Mouse (Mus musculus) cerebellum, postnatal 36 days (tissue): Measurements from ENCODE around the gene Rec114.

Experiments used
- DNase-seq, 2 experiments: peaks; one replicate each; pipeline ENCODE4 v3.0.0; 2021 to 2022; ENCODE audit warnings: mixed read lengths in 2 of 2

The Rec114 gene

DNA sequence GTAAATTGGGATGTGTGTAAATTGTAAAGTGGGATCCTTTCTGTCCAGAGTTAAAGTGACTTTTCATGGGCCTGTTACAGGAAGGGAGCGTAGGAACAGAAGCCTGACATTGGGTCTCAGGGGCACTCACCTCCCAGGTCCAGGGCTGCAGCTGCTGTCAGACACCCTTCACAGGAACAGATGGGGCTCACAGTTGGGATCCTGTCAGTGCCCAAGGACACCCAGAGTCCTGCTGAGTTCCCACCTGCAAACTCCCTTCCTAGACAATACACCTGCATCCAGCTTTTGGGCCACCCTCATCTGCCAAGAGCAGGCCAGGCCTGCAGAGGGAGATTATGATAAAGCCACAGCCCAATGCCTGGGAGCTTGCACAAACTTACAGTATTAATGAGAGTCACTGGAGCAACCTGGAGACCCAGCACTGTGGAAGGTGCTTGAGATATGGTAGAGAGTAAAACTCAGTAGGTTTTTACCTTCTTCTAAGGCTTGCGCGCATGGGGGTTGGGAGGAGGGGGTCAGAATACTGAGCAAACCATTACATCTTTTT lies at the start of gene Rec114:
Gene Rec114 (minus strand): TSS at position 263 of the 547 bp plus-strand sequence.
- DNase-seq: no peak

DNA sequence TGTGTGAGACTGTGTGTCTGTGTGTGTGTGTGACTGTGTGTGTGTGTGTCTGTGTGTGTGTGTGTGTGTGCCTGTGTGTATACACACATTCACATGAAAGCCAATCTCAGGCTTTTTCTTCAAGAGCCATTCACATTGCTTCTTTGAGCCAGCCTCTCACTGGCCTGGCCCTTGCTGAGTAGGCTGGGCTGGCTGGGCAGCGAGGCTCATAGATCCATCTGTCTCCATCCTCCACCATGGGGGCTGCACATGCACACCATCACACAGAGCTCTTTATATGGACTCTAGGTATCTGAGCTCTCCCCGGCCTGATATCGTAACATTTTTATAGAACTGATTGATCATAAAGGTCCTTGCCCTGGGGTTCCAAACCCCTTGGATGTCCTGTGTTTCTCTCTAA lies 45.7 kb upstream of the Rec114 start:
- DNase-seq: no peak

DNA sequence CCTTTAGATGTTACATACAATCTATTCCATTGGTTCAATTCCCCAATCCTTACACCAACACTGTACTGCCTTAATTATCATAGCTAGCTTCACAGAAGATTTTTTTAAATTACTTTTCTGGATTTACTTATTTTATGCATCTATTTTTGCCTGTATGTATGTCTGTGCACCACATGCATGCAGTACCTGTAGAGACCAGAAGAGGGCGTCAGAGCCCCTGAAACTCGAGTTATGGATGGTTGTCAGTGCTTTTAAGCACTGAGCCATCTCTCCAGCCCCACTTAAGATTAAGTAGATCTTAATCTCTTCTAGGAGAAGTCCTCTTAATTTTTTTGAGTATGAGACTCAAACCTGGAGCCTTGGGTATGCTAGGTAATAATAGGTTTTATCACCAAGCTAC lies 31.6 kb upstream of the Rec114 start:
- DNase-seq: no peak

DNA sequence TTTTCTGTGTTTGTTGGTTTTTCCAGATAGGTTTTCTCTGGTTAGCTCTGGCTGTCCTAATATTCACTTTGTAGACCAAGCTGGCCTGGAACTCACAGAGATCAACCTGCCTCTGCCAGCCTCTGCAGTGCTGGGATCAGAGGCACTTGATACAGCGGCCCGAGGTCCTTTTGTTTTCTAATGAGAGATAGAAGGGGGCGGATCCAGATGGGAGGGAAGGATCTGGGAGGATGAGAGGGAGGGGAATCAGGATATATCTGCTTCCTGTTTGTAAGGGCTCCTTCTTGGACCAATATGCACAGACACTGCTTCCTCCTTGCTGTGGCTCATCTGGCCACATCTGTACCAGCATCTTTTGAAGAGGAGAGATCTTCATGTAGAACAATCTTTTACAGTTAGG lies 31.0 kb upstream of the Rec114 start:
- no peak for DNase-seq

DNA sequence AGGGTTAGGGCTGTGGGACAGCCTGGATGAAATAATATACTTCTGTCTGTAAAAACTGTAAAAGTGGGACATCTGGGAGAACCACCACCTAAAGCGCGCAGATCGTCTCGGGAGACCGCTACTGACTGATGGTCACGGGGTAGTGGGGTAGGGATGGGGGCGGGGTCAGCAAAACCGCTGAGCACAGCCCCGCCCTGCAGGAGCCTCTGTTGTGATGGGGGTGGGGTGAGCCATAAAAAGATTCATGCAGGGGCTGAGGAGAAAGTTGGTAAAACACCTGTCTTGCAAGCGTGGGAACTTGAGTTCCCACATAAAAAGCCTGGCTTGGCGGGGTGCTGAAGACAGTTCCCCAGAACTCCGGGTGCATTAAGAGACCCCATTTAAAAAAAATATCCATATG lies 26.2 kb upstream of the Rec114 start:
- no peak for DNase-seq

DNA sequence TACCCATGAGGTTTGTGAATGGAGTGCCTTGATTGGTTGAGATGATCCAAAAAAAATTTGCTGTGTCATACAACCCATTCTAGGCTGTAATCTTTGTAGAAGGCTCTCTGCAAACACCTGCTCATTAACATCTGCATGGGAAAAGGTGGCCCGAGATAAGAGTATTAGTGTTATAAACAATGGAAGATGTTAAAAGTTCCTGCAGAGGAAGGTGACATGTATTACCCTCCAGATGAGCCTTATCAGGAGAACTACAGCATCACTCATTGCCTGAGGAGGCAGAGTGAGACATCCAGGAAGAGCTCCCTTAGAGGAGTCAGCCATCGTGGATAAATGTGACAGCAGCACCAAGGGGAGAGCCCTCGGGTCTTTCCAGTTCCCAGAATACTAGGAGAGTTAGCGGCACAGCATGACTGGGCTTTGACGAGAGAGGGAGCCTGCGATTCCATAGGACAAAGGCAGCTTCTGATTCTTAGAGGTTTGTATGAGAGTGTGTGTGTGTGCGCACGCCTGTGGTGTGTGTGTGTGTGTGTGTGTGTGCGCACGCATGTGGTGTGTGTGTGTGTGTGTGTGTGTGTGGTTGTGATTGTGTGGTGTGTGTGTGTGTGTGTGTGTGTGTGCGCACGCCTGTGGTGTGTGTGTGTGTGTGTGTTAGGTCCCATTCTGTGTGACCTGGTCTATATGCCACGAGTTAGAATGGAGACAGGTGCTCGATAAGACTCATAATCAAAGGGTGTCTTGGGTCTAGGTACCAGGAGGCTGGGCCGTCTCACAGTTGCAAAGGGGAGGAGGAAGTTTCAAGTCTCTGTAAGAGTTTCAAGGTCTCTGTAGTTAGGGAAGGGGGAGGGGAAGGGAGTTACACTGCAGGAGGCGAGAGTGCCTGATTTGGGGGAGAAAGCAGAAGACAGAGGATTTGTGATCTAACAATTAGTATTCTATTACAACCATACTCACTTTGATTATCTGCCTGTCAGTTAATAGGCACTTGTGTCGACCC lies 23.5 kb upstream of the Rec114 start:
- no peak for DNase-seq

DNA sequence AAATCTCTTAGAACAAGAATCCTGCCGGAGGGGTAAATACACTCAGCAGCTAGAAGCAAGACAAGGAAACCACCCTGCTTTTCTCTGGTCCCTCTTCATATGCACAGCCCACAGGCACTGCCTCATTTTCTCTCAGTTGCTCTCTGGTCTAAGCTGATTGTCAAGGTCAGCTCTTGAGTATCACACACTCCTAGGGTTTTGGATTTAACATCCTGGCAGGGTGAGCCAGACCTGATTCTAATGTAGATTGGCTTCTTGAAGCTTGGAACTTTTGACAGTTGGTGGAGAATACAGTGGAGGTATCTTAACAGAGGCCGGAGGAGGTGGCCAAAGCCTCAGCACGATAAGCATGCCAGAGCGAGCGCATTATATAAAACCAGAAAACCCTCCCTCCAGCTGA lies 20.6 kb upstream of the Rec114 start:
- DNase-seq: no peak

DNA sequence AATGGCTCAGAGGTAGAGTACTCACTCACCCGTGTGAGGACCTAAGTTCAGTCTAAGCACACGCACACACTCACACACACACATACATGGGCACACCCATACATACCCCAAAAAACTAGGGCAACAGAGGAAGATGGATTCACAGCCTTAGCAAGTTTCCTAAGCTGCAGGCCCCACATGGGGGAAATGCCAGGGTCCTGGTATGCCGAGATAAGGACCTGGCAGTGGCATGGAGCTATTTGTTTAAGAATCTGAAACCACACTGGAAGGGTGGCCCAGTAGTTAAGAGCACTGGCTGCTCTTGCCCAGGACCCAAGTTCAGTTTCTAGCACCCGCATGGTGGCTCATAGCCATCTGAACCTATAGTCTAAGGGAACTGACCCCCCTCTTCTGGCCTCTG lies 19.4 kb upstream of the Rec114 start:
- DNase-seq: no peak

DNA sequence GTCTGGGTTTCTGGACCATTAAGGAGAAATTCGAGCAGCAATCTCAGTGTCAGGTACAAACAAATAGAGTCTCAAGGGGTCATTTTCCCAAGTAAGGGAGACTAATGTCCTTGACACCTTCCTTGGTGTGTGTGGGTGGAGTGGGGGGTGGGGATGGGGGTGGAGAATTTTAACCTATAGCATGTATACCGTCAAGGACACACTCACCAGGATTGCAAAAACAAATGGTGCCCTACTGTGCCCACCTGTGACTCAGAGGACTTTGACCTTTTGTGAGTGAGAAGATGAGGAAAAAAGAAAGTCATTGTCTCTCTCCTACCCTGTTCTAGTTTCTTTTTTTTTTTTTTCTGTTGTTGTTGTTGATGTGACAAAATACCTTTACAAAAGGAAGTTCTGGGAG lies 18.3 kb upstream of the Rec114 start:
- no peak for DNase-seq

DNA sequence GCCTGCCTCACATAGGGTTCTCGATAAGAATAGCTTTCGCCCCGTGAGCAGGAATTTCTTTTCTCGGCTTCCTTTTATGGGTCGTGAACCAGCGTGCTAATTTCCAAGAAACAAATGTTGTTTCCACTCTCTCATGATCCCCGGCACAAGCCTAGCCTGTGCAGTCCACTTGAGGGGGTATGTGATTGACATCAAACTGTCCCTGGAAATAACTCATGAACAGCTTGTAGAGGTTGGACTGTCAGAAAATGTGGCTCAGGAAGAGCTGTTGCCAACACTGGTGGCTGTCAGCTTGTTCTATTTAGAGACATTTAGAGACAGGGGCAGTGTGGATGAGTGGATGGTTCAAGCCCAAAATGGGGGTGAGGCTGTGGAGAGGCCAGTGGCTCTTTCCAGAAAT lies 15.0 kb upstream of the Rec114 start:
- no peak for DNase-seq

DNA sequence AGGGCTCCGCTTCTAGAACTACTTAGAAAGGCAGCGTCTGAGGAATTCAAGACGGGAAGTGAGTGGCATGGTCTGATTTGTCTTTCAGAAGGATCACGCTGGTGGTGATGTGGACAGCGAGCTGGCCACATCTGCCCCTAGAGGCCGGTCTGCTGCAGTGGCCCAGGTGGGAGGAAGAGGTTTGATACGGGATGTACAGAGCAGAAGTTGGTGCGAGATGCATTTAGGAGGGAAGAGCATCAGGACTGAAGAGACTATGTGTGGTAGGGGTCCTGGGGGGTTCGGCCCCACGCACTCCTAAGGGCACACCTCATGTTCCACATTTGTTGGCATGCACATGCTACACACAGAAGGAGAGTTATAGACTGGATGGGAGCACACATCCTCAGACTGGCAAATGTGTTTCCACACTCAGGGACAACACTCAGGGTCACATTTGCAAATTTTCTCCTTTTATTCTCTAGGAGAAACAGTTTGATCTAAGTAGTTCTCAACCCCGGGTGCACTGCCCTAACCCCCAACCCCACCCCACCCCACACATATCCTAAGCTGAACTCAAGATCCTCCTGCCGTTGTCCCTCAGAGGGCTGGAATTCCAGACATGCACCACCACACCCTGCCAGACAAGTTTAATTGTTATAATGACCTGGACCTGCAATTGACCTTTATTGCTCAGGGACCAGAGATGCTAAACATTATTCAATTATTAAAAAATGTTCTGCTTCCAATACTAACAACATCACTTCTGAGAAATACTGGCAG lies 12.8 kb upstream of the Rec114 start:
- DNase-seq: no peak

DNA sequence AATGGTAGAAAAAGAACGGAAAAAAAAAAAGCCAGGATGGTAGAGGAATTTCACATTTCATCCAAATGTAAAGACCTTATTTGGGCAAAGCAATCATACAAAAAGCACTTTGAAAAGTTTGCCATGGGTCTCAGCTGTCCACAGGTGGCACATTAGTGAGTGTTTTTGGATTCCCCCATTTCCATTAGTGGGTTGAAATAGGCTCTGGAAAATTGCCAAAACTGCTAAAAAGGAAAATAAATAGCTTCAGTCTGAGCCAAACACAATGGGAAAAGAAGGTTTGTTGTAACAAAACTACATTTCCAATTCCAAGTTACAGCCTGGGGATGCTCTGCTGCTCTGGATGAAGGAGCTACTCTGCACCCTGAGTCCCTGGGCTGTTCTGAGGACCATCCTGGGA lies 9.8 kb upstream of the Rec114 start:
- DNase-seq: no peak

DNA sequence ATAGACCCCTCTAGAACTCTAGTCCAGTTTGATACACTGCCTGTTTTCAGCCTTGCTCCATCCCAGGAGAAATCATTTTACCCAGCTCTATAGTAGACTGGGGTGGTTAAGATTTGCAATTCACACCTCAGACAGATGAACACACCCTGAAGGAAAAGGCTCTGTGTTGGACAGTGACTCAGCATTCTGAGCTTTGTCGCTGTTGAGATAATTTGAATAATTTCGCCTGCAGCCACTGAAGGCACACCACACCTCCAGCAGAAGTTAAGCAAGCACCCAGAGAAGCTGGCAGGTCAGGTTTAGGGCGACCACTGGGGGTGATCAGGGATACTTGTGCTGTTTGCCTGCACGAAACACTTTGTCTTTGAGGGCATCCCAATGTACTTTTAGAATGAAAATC lies 4.4 kb upstream of the Rec114 start:
- DNase-seq: no peak

DNA sequence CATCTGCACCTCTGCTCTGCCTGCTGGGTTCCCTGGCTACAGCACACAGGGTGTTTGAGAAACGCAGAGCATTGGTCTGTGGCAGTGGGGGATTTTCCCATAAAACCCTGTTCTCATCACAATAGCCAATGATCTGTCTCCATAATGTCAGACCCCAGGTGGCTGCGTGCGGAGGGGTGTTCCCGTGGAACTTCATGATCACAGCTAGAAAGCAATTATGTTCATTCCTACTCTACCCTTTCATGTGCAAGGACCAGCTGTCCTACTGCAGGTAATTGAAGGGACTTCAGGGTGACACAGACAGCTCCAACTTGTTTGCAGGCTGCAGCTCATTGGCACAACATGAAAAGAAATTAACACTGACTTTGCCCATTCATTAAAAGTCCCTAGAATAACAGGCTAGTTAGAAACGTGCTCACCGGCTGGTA lies 3.6 kb upstream of the Rec114 start:
- no peak for DNase-seq

DNA sequence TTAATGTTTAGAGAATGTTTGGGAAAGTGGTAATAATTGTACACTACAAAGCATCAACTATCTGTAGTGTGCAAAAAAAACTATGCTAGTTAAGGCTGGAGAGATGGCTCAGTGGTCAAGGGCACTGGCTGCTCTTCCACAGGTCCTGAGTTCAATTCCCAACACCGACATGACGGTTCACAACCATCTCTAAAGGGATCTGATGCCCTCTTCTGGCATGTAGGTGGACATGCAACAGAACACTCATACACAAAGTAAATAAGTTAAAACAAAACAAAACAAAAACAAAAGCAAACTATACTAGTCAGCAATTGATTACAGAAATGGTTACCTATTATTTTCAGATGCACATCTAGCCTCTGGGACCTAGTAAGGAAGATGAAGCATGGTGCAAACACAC lies 1.1 kb downstream of the Rec114 start:
- no peak for DNase-seq

DNA sequence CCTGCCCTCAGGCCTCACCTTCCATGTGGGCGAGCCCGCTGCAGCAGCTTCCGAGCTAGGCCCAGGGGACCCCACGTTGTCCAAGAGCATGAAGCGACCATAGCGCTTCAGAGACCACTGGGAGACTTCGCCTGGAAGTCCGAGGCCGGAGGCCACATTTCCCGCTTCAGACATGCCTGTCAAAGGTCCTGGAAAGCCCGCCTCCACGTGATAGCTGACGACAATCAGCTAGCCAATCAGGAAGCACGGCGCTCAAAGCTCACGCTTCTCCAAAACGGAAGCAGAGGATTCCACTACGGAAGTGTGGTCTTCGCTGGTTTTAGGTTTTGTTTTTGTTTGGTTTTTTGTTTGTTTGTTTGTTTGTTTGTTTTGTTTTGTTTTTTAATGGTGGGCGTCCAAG lies 2.4 kb downstream of the Rec114 start:
- DNase-seq: no peak

DNA sequence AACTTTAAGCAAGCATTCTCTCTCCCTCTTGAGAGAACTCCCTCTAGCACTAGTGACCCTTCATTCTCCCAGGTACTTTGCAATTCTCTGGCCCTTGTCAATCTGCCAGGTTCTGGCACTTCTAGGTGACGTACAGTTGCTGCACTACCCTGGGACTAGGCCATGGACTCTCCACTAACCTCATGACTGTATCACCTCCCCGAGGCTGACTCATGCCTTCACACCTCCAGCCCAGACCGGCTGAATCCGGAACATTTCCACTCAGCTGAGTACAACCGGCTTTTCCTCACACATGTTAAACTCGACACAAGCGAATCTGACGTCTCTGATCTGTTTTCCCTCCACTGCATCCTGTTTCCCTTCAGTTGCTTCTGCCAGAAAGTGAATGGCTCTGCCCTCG lies 4.0 kb downstream of the Rec114 start:
- DNase-seq: no peak

DNA sequence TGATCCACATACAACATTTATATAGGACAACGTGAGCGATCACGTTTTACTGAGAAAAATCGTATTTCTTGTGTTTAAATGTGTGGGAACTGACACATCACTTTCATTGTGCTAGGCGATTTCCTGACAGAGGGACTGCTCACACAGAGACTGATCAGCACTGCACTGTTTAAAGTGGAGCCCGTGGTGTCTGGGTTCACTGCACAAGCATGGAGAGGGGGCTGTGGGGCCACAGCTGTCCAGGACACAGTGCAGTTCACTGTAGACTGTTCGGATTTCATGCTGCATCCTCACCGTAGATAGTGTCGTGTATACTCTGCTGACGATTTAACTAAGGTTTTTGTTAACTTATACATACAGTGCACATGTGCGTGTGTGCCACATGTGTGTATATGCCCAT lies 20.6 kb downstream of the Rec114 start:
- DNase-seq: no peak

DNA sequence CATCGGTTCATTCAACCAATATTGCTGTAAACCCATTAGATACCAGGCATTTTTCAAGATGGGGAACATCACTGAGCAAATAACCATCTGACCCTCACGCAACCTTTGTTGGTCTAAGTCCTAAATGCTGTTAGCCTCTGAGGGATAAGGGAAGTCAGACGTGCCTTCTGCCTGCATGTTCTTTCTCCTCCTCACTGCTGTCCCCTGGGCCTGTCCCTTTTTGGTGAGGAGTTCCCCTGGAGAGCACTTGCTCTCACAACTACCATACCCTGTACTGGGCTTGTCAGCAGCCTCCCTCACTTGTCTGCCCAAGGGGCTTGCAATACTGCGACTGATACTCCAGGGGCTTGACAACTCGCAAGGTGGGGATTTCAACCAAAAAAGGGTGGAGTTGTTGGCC lies 21.6 kb downstream of the Rec114 start:
- no peak for DNase-seq

DNA sequence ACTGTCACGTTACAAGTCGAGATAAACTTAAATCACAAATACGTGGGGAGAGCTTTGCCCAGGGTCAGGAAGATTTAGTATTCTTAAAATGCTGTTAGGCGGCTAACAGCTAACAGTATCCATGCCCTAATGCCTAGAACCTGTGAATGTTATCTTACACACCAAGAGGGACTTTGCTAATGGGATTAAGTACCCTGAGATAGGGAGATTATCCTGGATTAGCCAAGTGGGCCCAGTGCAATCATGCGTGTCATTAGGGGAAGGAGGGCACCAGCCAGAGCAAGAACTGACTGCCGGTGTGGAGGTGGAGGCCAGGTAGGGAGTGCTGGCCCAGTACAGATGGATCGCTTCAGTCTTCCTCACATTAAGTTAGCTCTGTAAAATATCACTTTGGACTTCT lies 22.7 kb downstream of the Rec114 start:
- DNase-seq: no peak

DNA sequence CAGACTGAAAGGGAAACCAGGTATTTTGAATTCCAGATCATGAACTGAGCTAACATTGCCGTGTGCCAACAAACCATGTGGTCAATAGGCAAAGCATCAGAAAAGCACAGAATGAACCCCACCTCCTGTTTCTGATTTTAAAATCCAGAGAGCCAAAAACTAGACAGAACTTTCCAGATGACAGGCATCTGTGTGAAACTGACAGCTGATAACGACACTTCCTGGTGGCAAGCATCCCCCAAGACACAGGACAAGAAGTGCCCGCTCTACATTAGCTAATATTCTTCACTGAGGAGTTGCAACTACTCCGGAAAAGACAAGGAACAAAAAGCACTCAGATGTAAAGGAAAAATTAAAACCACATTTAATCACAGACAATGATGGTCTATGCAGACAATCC lies 23.6 kb downstream of the Rec114 start:
- no peak for DNase-seq

DNA sequence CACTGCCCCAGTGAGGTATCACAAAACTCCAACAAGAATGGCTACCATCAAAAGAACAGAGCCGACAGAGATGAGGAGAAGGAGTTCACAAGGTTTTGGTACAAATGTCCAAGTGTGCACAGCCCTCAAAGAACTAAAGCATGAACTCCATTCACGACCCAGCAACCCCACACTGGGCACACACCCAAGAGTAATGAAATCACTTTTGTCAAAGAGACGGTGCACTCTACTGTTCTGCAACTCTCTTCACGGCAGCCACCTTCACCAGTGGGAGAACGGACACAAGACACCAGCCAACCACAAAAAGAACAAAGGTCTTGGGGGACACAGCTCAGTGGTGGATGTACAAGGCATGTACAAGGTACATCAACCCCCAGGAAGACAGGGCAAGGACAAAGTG lies 24.3 kb downstream of the Rec114 start:
- no peak for DNase-seq

DNA sequence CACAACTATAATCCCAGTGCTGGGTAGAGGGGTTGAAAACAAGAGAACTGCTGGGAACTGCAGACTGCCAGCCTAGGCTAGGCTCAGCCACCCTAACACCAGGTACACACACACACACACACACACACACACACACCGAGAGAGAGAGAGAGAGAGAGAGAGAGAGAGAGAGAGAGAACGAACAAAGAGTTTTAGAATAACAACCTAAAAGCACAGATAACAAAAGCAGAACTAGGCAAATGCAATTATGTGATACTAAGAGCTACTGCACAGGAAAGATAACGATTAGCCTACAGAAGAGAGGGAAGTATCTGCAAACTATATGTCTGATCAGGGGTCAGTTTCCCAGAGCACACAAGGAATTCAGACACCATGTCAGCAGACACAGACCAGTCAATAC lies 24.8 kb downstream of the Rec114 start:
- no peak for DNase-seq

DNA sequence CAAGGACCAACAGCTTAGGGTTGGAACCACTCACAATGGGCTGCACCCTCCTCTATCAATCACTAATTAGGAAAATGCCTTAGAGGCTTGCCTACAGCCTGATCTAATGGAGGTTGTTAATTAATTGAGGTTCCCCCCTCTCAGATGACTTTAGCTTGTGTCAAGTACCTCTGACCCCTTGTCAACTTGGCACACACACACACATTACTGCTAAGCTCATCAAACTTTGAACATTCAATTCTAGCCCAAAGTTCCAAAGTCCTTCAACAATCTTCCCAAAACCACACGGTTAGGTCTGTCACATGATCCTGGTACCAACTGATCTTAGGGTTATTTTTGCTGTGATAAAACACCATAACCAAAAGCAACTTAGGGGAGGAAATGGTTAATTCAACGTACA lies 26.9 kb downstream of the Rec114 start:
- no peak for DNase-seq
